Mouse (Mus musculus) heart, postnatal 0 days (tissue): ENCODE measurements at regions not wholly inside any gene's neighbourhood (a gene's known extent, or its start where the extent isn't known, plus 50 kb on each side); places are given as distances from the start of the nearest gene placed in this dataset.

ENCODE experiments used
- ATAC-seq: fragments of 200-750 bp; cut with Nextera tagmentation; 2 replicates; pipeline ENCODE4 v1.8.0; 2017; ENCODE audit warnings: low read depth, moderate number of reproducible peaks, moderate library complexity; ENCODE audit not compliant: insufficient read depth
- DNase-seq: peaks from one replicate; pipeline ENCODE4 v3.0.0-alpha.2; 2016; ENCODE audit warnings: low spot score
- H3K27ac ChIP-seq: fragments of 300-500 bp; sonication (generic); 2 replicates; pipeline ENCODE4 v1.5.1; 2014; ENCODE audit warnings: low read depth, mild to moderate bottlenecking
- H3K27me3 ChIP-seq: fragments of 300-500 bp; sonication (generic); 2 replicates; pipeline ENCODE4 v1.6.1; 2014; ENCODE audit warnings: low read length, mixed read lengths; ENCODE audit not compliant: control insufficient read depth, insufficient read depth
- H3K36me3 ChIP-seq: fragments of 300-500 bp; sonication (generic); replicated peaks from 2 replicates; pipeline ENCODE4 v1.6.1; 2014; ENCODE audit warnings: low read length, mixed read lengths; ENCODE audit not compliant: control insufficient read depth, insufficient read depth
- H3K4me1 ChIP-seq: fragments of 300-500 bp; sonication (generic); 2 replicates; pipeline ENCODE4 v1.6.1; 2014; ENCODE audit warnings: antibody characterized with exemption; ENCODE audit not compliant: control insufficient read depth, insufficient read depth
- H3K4me2 ChIP-seq: fragments of 300-500 bp; sonication (generic); 2 replicates; pipeline ENCODE4 v1.6.1; 2014; ENCODE audit warnings: low read depth, mild to moderate bottlenecking, low read length, moderate library complexity
- H3K4me3 ChIP-seq: fragments of 300-500 bp; sonication (generic); 2 replicates; pipeline ENCODE4 v1.5.1; 2014; ENCODE audit warnings: low read depth, low read length
- H3K9ac ChIP-seq: fragments of 300-500 bp; sonication (generic); replicated peaks from 2 replicates; pipeline ENCODE4 v1.6.1; 2014; ENCODE audit warnings: low read depth, low read length, mixed read lengths
- H3K9me3 ChIP-seq: fragments of 300-500 bp; sonication (generic); replicated peaks from 2 replicates; pipeline ENCODE4 v1.6.1; 2016; ENCODE audit warnings: low read length; ENCODE audit not compliant: control insufficient read depth
- CTCF ChIP-seq: IDR thresholded peaks from 2 replicates; pipeline ENCODE4 v1.5.1; 2016; ENCODE audit warnings: antibody characterized with exemption, control low read depth, low read depth
- EP300 ChIP-seq: IDR thresholded peaks from 2 replicates; pipeline ENCODE4 v1.6.1; 2016; ENCODE audit warnings: antibody characterized with exemption, low read depth
- WGBS: fragments of 180-500 bp; shearing (Covaris S2); extraction: QIAGEN DNeasy Blood & Tissue Kit; methylation state at CpG from one replicate; pipeline ENCODE4 v1.1.7; 2014; 5-methylcytosine and 5-hydroxymethylcytosine counted together

DNA sequence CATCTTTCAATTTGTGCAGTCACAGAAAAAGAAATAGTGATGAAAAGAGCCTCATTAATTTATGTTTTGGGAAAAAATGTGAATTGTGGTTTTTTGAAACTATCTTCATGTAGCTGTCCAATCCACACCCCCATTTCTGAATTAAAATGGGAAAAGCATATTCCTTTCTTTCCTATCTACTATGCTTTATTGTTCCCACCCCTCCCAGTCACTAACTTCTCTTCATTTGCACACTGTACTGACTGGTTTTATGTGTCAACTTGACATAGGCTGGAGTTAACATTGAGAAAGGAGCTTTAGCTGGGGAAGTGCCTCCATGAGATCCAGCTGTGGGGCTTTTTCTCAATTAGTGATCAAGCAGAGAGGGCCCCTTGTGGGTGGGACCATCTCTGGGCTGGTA is 262.8 kb upstream of the B430305J03Rik start:
- Histone ChIP-seq H3K36me3 (no peaks in the 10 kb centered on the region), H3K4me3 (no peak overlapping the region), H3K27me3 (no peaks in the 10 kb centered on the region), H3K9me3 (no peaks in the 10 kb centered on the region), H3K27ac (no peak overlapping the region), H3K9ac (no peak overlapping the region), H3K4me1 (no peaks in the 10 kb centered on the region), H3K4me2 (no peak overlapping the region)
- TF ChIP-seq CTCF (no peak), EP300 (no peak)
- ATAC-seq: no peak
- no peak for DNase-seq

DNA sequence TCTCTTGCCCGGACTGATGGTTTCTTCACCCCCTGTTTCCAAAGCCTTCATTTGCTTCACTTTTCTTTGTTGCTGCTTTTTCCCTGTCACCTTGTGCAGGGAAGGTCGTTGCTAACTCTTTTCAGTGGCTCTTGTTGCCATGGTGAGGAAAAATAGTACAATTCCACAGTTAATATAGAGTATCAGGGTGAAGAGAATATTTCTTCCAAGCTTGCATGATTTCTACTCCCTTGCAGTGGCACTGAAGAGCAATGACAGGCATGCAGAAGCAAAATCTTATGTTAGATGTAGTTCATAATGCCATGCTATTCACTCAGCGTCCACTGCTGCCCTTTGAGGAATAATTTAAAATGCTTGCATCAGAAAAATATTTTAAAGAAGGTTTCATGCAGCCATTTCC is 262.3 kb upstream of the B430305J03Rik start:
- TF ChIP-seq EP300 (no peak), CTCF (no peak)
- 59% methylated on average over 3 of the region's 3 CpGs for WGBS
- ATAC-seq: no peak

DNA sequence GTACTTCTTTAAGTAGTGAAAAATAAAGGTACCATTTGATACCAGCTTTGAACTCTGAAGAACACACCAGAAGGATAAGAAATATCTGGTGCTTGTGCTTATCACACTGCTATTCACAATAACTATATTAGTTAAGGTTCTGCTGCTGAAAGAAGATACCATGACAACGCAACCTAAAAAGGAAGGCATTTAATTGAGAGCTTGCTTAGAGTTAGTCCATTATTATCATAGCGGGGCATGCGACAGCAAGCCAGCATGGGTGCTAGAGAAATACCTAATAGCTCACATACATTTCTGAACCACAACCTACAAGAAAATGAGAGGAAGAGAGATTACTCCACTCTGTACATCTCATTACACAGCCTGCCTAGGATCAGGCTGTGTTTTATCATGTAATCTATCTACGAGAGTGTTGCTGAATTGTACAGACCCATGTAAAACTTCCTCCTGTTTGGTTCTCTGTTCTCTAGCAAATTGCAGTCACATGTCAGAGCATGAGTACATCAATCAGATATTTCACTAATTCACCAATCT is 258.3 kb upstream of the B430305J03Rik start:
- Histone ChIP-seq H3K4me1 (no peaks in the 10 kb centered on the region), H3K9ac (no peak overlapping the region), H3K4me2 (no peak overlapping the region), H3K36me3 (no peaks in the 10 kb centered on the region), H3K27ac (no peak overlapping the region), H3K4me3 (no peak overlapping the region), H3K27me3 (no peaks in the 10 kb centered on the region), H3K9me3 (no peaks in the 10 kb centered on the region)
- ATAC-seq (no peak), DNase-seq (no peak)
- TF ChIP-seq EP300 (no peak), CTCF (no peak)
- 83% methylated on average over 4 of the region's 4 CpGs for WGBS

More for the DNA sequence above, 262.3 kb upstream of the B430305J03Rik start:
- no peak overlapping the region for H3K9ac ChIP-seq
- no peaks in the 10 kb centered on the region for H3K4me1 ChIP-seq
- no peak overlapping the region for H3K27ac ChIP-seq
- DNase-seq: no peak
- no peaks in the 10 kb centered on the region for H3K27me3 ChIP-seq
- H3K4me3 ChIP-seq: no peak overlapping the region
- H3K36me3 ChIP-seq: no peaks in the 10 kb centered on the region
- no peaks in the 10 kb centered on the region for H3K9me3 ChIP-seq
- H3K4me2 ChIP-seq: no peak overlapping the region

DNA sequence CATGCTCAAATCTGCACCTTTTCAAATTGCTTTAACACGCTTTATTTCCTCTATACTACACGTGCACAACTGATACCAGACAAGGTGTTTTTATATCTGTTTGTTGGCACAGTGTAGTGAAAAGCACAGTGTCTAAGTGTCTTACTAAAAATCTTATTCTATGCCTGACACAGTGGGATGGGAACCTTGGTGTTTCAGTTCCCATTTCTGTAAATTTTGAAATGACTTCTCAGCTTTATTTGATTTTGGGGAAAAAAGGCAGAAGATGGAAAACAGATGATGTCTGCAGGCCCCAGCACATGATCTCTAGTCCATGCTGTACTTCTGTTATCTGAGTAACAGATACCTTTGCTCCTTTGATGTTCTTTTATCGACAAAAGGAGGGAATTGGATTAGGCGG is 239.7 kb upstream of the B430305J03Rik start:
- ATAC-seq: no peak
- H3K9ac ChIP-seq: no peak overlapping the region
- no peaks in the 10 kb centered on the region for H3K27me3 ChIP-seq
- H3K4me3 ChIP-seq: no peak overlapping the region
- H3K4me2 ChIP-seq: no peak overlapping the region
- no peaks in the 10 kb centered on the region for H3K36me3 ChIP-seq
- DNase-seq: no peak
- no peaks in the 10 kb centered on the region for H3K4me1 ChIP-seq
- TF ChIP-seq EP300: no peak
- no peak for TF ChIP-seq CTCF
- 62% methylated on average over 4 of the region's 4 CpGs for WGBS
- no peak overlapping the region for H3K27ac ChIP-seq
- no peaks in the 10 kb centered on the region for H3K9me3 ChIP-seq

DNA sequence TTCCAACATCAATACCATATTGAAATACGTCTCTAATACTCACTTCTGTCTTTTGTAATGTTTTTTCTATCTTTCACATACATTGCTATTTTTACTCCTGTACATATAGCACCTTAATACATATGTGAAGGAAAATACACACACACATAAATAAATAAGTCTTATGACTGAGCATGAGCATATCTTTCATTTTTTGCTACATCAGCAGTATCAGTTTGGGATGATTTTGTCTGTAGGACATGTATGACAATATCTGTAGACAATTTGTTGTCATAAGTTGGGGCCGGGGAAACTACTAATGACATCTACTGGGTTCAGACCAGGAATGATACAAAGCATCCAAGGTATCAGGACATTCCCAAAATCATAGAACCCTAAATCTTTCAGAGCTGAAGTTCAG is 237.1 kb upstream of the B430305J03Rik start:
- H3K4me1 ChIP-seq: no peaks in the 10 kb centered on the region
- no peaks in the 10 kb centered on the region for H3K36me3 ChIP-seq
- H3K4me3 ChIP-seq: no peak overlapping the region
- 81% methylated on average over 2 of the region's 2 CpGs for WGBS
- H3K27me3 ChIP-seq: no peaks in the 10 kb centered on the region
- no peak for TF ChIP-seq CTCF
- TF ChIP-seq EP300: no peak
- no peak overlapping the region for H3K27ac ChIP-seq
- H3K9ac ChIP-seq: no peak overlapping the region
- H3K4me2 ChIP-seq: no peak overlapping the region
- no peak for DNase-seq
- no peaks in the 10 kb centered on the region for H3K9me3 ChIP-seq
- no peak for ATAC-seq

DNA sequence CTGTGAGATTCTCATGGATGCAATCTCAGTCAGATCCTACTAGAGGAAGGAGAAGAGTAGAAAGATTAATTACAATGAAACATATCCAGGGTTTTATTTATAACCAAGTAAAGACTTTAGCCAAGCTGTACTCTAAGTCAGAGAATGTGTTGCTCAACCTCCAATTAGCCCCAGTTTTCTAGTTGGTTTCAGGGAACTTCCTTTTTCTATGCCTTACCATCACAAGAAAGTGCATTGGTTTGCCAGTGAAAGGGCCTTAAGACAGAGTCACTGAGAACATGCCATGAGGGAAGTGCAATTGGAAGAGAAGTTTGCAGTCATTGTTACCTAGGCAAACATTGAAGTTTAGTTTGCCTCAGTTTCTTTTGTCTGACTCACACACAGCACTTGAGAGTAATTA is 229.8 kb upstream of the B430305J03Rik start:
- DNase-seq (no peak), ATAC-seq (no peak)
- H3K4me1 ChIP-seq: no peaks in the 10 kb centered on the region
- no peak overlapping the region for H3K27ac ChIP-seq
- H3K36me3 ChIP-seq: no peaks in the 10 kb centered on the region
- H3K9ac ChIP-seq: no peak overlapping the region
- H3K27me3 ChIP-seq: no peaks in the 10 kb centered on the region
- H3K4me3 ChIP-seq: no peak overlapping the region
- no peak overlapping the region for H3K4me2 ChIP-seq
- H3K9me3 ChIP-seq: no peaks in the 10 kb centered on the region
- TF ChIP-seq EP300: no peak
- TF ChIP-seq CTCF: no peak
